Mouse (Mus musculus) fat pad, adult 2 months (tissue): Measurements from ENCODE around the gene Gm38431.

Experiments used
- DNase-seq: peaks from one replicate; pipeline ENCODE4 v3.0.0-alpha.2; 2011; ENCODE audit warnings: low read depth, low spot score; ENCODE audit errors: extremely low read depth

Gm38431 gene

GRCm38 (mm10) chr9:21091707-21092320 is at the start of gene Gm38431, which contains the start of gene Raver1:
Gene Gm38431 (minus strand): TSS chr9:21091997.
Gene Raver1 (minus strand): TSS chr9:21092008.
- DNase-seq = peak; percentile 72

DNA sequence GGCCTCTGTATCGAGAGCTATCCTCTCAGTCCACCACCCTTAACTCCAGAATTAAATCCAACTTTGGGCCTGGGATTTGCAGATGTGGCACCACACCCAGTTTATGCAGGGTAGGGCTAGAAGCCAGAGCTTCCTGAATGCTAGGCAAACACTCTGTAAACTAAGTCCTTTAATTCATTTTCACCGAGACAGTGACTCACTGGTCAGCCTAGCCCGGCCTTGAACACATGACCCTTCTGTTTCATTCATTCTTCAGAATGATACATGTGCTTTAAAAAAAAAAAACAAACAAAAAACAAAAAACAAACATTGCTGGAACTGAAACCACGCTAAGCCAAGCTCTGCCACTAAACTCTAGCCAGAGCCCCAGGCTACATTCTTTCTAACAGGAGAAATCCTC is 46.6 kb upstream of the Gm38431 start:
- DNase-seq = no peak

GRCm38 (mm10) chr9:21137229-21137628 is 45.4 kb upstream of the Gm38431 start:
- DNase-seq = no peak

DNA sequence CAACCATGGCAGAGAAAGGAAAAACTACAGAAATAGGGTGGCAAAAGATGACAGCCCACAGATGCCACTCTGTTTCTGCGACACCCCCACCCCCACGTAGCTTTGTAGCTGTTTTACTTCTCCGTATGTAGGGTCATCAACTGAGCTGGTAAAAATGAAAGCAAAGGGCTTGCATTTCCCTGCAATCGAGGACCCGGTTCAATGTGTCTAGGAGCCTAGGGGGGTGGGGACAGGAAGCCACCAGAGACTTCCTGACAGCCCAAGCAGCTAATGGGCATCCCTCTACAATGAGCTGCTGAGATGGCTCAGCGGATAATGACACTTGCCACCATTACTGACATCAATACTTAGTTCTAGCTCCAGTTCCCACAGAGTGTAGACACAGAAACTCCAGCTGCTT is 44.6 kb upstream of the Gm38431 start:
- no peak for DNase-seq

GRCm38 (mm10) chr9:21135941-21136381 is 44.2 kb upstream of the Gm38431 start:
- DNase-seq = no peak

GRCm38 (mm10) chr9:21135329-21135890 is 43.6 kb upstream of the Gm38431 start:
- DNase-seq = no peak

DNA sequence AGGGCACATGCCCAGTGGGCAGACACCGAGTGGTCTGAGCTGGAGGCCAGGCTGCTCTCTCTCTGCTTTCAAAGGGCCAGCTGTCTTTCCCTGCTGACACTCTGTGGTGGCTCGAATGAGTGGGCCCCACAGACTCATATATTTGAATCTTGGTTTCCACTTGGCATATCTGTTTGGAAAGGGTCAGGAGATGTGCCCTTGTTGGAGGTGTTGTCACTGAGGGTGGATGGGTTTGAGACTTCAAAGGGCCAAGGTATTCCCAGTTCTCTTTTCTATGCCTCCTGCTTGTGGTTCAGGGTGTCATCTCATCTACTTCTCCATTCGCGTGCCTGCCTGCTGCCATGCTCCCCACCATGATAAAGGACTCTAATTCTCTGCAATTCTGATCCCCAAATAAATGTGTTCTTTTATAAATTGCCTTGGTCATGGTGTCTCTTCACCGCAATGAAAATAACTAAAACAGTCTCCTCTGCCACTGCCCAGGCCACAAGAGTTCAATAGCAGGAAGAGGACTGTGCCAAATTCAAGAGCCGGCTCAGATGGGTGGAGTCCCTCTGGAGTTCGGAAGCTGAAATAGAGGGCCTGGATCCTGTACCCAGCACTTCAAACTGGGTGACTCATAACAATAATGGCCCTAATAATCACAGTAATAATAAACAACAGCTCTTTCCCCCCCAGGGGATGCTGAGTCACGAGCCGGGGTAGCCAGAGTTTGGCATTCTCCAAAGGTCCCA is 43.0 kb upstream of the Gm38431 start:
- no peak for DNase-seq

DNA sequence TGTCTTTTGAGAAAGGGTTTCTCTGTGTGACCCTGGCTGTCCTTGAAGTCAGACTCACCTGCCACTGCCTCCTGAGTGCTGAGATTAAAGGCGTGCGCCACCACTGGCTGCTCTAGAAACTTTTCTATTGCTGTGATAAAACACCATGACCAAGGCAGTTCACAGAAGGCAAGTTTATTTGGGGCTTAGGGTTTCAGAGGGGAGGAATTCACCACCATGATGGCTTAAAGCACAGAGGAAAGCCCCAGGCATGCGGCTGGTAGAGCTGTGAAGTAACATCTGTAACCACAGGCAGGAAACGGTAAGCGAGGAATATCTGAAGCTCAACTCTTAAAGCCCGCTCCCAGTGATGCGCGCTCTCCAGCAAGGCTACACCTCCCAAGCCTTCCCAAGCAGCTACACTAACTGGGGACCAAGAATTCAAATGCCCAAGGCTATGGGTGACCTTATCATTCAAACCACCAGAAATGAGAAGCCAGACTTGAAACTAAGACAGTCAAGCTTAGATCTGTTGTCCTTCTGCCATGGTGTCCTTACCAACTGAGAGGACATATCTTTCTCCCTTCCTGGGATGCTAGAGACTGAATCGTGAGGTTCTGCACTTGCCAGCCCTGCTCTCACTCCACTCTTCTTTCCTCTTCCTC is 41.4 kb upstream of the Gm38431 start:
- DNase-seq = no peak

DNA sequence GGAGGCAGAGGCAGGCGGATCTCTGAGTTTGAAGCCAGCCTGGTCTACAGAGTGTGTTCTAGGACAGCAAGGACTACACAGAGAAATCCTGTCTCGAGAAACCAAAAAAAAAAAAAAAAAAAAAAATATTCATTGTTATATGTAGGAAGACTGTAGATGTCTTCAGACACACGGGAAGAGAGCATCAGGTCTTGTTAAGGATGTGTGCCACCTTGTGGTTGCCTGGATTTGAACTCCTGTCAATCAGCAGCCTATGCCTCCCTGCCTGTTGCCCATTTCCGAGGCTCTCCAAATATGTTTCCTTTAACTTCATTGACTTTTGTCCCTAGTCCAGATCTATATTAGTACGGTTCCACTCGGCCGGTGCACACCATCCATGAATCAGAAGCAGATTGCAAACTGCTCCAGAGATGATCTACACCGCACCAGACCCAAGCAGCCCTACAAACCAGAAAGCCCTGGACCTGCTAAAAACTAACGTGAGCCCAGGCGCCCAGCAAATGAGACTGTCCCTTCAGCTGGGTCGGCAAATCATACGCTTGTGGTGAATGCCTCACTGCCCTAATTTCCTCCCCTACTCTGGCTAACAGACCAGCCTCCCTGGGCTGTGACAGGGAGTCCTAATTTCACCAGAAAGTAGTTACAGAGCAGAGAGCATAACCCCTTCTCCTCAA is 40.4 kb upstream of the Gm38431 start:
- DNase-seq = no peak

- DNase-seq = peak; percentile 95
These were observed 39.5 kb upstream of the Gm38431 start, which contains the start of gene Tyk2 for GRCm38 (mm10) chr9:21131059-21131956. Gene Tyk2 (minus strand): TSS chr9:21131243.

DNA sequence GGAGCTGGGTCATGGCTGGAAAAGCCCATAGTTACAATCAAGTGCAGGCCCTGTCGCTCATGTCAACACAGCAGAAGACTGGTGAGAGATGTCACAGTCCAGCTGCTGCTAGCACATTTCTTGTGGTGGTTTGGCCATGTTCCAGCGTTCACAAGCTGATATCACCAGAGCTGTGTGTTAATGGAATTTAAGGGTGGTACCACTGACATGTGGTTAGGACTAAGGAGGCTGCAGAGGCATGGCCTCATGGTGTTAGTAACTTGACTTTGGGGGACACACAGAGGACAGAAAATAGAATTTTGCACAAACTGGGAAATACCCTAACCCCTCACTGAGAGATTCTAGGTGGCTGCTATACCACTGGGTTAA is 34.4 kb upstream of the Gm38431 start:
- no peak for DNase-seq

GRCm38 (mm10) chr9:21125502-21126258 is 33.9 kb upstream of the Gm38431 start:
- no peak for DNase-seq

GRCm38 (mm10) chr9:21124837-21125236 is 33.0 kb upstream of the Gm38431 start:
- no peak for DNase-seq

- DNase-seq = no peak
These were observed 29.7 kb upstream of the Gm38431 start for GRCm38 (mm10) chr9:21121483-21121882.

GRCm38 (mm10) chr9:21117073-21117472 is 25.3 kb upstream of the Gm38431 start:
- no peak for DNase-seq

- no peak for DNase-seq
These were observed 23.3 kb upstream of the Gm38431 start for GRCm38 (mm10) chr9:21115105-21115504.

- DNase-seq = no peak
These were observed 22.4 kb upstream of the Gm38431 start for GRCm38 (mm10) chr9:21114190-21114589.

DNA sequence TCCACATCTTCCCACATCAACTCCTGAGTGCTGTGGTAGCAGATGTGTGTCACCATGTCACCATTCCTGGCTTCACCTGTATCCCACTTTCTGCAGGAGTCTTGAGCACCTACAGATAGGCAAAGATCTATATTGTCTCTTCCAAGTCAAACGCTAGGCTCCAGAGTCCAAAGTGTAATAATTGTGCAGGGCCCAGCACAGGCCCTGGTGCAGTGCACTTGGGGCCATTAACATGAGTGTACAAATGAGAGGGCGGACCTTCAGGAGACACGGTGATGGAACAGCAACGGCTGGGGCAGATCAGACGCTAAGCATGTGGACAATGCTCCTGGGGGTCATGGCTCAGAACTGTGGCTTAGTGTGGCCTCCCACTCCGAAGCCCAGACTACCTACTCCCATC is 22.0 kb upstream of the Gm38431 start:
- DNase-seq = no peak

DNA sequence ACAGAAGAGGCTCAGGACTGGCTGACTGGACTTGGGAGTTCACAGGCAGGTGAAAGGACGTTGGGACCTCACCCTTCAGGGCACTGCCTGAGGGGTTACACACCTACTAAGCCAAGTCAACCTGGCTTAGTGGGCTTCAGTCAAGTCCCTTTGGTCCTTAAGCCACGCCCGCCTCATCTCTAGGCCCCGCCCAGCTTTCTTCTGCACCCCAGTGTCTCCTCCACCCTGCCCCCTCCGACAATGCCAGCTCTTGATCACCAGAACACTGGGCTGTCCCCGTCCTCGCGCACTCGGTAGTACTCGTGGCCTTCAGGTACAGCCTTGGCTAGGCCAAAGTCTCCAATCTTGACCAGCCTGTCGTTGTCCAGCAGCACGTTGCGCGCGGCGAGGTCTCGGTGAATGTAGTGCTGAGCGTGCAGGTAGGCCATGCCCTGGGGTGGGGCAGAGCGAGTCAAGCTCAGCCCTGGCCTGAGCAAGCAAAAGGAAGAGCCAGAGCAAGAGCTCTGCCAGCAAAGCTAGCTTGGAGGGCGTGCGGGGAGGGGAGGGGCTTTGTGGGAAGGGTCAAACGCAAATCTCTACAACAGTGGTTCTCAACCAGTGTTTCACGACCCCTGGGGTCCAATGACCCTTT is 15.9 kb upstream of the Gm38431 start:
- DNase-seq = no peak
